Mouse (Mus musculus) kidney, adult 11 months (tissue): Measurements from ENCODE around the gene Gm26558.
A peak's percentile ranks its signal among the peaks of the same experiment; 100 is the strongest.

ENCODE experiments used
- DNase-seq: peaks from one replicate; pipeline ENCODE4 v3.0.0; 2022

Gene Gm26558

DNA sequence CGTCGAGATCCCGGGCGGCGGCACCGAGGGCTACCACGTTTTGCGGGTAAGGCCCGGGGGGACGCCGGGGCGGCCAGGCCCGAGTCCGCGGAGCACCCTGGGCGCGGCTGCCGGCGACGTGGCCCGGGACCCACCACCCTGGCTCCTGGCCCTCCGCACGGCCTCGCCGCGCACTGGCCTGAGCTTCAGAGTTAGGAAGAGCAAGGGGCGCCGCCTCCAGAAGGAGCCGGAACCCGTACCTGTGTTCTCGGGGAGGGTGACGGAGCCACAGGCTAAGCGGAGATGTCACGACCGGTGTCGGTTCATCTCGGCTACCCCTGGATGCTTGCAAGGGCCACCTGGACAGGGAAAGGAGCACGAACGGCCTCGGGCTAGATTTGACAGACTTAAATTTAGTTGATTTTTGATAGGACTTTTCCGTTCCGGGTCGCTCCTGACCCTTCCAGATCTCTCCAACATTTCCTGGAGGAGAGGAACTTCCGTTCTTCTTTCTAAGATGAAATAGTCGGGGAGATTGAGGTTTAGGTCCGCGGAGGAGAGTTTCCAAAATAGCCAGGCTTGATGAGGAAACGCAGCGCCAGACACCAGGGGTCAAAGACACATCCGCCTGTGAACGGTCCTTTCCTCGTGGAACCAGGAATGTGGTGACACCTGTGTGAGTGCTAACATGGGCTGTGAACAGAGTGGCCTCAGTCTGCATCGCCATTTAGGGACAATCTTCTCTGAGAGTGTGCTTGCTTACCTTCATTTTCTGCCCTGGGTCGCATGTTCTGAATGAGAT lies at the start of gene Gm26558:
Gm26558 (minus strand) TSS at position 394 of the 781 bp plus-strand sequence.
- DNase-seq, result no peak

DNA sequence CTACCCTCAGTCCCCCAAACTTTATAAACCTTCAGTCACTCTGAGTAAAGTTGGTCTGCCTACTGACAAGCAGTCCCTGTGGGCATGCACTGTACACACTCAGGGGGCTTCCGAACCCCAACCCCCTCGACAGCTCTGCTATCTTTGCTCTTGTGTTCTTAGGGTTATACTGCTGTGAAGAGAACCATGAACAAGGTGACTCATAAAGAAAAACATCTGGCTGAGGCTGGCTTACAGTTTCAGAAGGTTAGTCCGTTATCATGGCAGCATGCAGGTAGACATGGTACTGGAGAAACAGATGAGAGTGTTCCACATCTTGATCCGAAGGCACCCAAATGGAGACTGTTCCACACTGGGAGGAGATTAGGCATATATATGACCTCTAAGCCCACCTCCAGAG lies 49.0 kb upstream of the Gm26558 start:
- no peak for DNase-seq

DNA sequence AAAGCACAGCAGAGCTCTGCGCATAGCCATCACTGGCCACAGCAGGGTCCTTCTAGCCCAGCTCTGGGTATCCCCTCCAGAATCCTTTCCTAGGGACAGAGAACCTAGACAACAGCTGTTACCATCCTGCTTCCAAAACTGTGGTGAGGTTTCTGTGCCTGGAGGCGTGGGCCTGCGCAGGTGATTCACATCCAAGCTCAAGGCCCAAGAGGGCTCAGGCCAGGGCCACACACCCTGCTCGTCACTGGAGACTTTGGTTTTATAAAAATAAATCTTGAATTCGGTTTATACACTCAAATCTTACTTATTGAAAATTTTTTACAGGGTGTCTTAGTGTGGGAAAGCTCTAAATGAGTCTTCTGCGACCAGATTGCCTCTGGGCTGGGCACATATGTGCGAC lies 48.3 kb upstream of the Gm26558 start:
- DNase-seq, result no peak

DNA sequence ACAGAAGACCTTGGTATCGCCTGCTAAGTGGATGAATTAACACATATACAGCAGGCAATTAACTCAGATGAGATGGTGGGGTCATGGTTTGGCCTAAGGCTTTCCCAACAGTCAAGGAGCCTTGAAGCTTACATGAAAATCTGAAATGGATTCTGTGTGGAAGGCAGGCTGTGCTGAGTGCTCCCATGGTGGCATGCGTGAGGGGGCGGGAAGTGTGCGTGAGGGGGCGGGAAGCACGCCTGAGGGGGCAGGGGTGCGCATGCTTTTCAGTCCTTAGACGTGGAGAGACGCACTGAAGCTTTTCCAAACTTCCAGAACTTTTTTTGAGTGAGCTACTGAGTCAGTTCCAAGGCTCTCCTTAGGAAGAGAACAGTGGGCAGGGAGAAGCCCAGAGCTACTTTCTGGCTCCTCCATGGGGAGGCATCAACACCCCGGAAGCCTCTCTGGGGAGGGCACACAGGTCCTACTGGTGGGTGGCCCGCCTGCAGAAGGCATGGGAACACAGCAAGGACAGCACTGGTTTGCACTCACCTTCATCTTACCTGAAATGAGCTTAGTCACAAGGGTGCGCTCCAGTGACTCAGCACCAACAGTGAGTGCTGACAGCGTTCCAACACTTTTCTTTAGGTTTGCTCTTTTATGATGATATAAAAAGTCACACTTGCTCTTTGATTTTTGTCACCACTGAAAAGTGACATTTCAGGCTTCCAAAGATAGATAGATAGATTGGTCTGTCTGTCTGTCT lies 47.2 kb upstream of the Gm26558 start:
- DNase-seq, result no peak

- DNase-seq, result no peak
These were observed 40.5 kb upstream of the Gm26558 start for GRCm38 (mm10) chr2:70702403-70702802.

GRCm38 (mm10) chr2:70701571-70701970 lies 39.7 kb upstream of the Gm26558 start:
- DNase-seq, result no peak

DNA sequence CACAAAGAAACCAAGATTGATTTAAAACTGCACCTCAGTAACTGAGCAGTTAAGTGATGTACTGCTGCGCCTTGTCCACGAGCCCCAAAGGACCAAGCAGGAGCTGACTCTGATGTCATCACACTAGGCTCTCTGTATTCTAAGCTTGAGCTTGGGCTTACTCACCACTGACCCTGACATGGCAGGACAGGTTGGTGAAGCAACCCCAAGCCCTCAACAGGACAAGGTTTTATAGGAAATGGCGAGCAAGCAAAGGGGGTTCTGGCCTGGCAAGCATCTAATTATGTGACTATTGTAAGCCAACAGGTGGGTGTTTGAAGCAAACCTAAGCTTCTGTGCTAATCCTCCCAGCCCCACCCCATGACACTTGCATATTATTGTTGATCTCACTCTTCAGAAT lies 38.9 kb upstream of the Gm26558 start:
- no peak for DNase-seq

- DNase-seq, result no peak
These were observed 33.8 kb upstream of the Gm26558 start for GRCm38 (mm10) chr2:70695712-70696111.

- DNase-seq, result no peak
These were observed 28.3 kb upstream of the Gm26558 start for GRCm38 (mm10) chr2:70690195-70690594.

GRCm38 (mm10) chr2:70688454-70689078 lies 26.7 kb upstream of the Gm26558 start:
- no peak for DNase-seq

GRCm38 (mm10) chr2:70682324-70682723 lies 20.4 kb upstream of the Gm26558 start:
- no peak for DNase-seq

DNA sequence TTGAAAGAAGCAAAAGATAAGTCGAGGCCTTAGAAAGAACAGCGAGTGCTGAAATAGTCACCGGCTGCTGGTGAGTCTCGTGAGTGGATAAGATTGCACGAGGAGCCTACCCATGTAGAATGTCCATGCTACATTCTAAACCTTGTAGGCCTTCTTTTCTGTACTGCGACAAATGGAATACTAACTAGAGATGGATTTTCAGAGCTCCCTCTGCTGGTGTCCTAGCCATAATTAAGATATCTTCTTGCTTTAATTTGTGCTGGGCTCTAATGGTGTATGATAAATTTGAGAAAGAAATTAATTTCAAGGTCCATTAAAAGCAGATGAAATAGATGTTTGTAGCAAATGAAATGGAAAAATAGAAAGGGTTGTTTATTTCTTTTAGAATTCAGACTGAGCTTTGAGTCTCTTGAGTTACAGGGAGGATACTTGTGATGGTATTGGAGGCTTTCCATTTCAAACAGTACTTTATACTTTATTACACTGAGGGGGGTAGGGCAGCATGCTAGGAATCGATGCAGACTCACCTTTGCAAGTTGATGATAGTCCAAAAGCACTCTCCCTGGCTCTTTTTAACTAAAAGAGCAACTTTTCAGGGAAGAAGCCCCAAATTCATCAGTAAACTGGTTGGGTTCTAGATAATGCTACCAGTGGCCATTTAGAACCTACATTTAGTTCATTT lies 11.7 kb upstream of the Gm26558 start:
- no peak for DNase-seq

DNA sequence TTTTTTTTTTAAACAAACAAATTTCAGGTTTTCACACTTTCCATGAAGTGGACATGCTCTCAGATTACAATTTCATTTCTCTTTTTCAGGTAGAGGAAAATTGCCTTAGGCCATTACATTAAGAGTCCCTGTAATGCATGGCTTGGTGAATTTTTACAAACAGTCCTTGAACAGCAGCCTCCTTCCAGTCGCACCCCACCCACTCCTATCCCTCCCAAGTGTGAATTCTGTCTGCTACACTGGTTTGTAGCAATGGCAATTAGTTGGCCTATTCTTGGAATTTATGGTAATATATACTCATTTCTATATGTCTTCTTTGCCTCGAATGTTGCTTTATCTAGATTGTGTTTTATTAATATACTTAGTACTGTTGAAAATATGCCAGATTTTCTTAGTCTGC lies 10.6 kb upstream of the Gm26558 start:
- no peak for DNase-seq

DNA sequence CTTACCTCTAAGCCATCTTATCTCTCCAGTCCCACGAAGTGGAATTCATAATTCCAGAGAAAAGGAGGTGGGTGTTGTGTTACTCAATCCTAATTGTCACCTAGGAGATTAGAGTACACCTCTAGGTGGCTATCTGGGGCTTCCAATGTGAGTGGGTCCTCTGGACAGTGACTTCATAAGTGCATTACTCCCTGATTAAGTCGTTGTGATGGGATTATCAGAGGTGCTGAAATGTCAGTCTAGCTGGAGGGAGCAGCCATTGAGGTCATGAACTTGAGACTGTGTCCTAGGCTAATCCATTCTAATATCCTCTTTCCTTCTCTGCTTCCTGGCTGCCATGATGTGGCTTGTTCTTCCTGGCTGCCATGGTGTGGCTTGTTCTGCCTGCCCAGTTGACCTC lies 8.0 kb upstream of the Gm26558 start:
- no peak for DNase-seq

GRCm38 (mm10) chr2:70669241-70669640 lies 7.3 kb upstream of the Gm26558 start:
- no peak for DNase-seq

DNA sequence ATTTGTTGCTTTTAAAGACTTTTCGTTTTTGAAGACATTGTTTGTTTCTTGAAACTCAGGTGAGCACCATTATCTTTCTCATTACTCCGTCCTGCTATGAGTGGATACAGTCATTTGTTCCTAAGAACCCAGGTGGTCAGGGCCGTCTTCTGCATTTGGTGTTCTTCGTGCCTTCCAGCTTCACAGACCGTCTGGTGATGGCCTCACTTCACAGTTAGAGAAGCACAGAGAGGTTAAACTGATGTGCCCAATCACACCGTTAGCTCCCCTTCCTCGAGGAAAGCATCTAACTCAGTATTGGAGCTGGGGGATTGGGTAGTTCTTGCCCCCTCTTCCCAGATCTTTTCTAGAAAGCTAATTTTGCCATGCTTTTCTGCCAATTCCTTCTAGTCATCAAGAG lies 5.1 kb upstream of the Gm26558 start:
- DNase-seq, result no peak

DNA sequence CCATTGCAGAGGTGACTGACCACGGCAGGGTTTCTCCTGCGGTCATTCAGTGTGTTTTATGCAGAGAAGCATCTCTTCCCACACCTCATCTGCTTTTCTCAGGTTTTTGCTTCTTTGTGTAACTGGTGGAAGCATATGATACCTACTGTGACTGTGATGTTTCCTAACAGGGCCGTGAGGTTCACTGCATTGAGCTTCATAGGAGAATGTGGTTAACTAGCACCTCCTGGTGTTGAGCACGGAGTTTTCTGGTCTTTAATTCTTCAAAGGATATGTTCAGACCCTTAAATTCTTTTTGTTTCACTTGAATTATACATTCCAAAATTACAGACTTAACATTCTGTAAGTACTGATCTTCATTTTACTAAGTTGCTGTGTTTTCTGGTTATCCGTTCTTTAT lies 1.9 kb upstream of the Gm26558 start:
- DNase-seq, result no peak

DNA sequence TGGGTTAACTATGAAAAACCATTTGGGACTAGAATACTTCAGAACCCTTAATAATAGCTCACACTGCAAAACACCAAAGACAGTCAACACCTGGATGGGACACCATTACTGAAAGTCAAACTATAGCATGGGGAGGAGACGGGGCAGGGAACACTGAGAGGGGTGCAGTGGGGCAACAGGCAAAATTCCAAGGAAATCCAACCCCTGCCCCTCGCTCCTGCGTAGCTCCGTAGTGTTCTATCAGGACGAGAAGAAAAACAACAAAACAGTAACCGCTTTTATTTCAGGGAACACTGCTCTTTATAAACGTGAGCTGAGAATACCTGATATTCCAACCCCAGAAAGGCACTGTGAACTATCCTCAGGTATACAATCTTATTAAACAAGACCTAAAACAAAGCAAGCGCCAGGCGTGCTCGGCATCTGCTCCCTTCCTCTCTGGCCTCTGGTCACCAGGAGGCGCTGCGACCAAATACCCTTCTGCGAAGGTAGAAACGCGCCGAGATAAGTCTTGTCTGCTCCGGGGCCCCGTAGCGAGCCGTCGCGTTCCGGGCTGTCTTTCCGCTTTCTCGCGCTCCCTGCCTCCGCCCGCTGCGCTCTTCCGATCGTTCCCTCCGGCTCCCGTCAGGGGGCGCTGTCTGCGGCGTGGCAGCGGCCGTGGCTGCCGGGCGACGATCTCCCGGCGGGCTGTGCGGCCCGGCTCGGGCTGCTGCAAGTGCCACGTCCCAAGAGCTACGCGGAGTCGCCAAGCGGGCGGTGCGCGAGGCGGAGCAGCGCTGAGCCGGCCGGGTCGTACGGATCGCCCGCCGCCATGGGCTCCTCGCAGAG lies 807 bp downstream of the Gm26558 start, which contains the start of gene Gorasp2:
Gorasp2 (plus strand) TSS at position 690 of the 828 bp plus-strand sequence.
- DNase-seq, result peak; percentile 94

GRCm38 (mm10) chr2:70657083-70657482 lies 4.8 kb downstream of the Gm26558 start:
- DNase-seq, result no peak

DNA sequence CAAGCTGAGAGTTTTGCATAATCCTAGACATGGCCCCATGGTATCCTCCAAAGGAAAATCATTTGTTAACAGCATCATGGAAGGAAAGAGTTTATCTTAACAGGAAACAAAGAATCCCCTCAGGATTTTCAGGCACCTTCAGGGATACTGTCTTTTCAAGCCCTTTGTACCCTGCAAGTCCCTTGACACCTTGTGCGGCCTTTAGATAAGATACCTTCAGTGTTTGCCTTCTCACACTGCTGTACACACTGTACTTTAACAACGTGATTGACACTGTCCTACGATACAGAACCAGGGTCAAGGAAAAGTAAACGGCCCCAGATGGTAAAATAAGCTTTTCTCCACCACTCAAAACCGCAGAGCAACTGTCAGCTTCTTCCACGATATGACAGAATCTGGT lies 10.1 kb downstream of the Gm26558 start:
- DNase-seq, result no peak

DNA sequence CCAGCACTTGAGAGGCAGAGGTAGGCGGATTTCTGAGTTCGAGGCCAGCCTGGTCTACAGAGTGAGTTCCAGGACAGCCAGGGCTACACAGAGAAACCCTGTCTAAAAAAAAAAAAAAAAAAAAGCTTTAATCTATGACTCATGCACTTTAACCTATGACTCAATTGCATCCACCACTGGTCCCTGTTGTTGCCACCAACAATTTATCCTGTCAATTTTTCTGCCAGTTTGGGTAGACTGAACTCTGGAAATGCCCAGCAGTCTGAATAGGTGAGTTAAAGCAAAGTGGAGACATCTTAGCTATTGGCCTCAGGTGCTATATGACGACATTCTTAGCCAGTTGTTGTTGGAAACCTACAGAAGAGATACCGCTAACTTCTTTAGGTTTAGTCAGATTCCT lies 12.4 kb downstream of the Gm26558 start:
- DNase-seq, result no peak

GRCm38 (mm10) chr2:70648271-70648670 lies 13.6 kb downstream of the Gm26558 start:
- no peak for DNase-seq
